Mouse (Mus musculus): ENCODE data around the gene Rap1a. TPM values are rescaled to one million over a fixed set of nuclear protein-coding genes. Genes with fewer than 3 reads are reported as not detected.
A peak's percentile ranks its signal among the peaks of the same experiment; 100 is the strongest.

Rap1a gene
- total RNA-seq, 2 experiments from 2014 or later = 103 to 105 TPM

GRCm38 (mm10) chr3:105726037-105726436 is 75.1 kb downstream of the Rap1a start:
- DNase-seq (ENCODE audit: low spot score) = no peak
- intact Hi-C loops (cut with DNase I) = loop anchor here (1.0 to 2.0 kb wide), 3 partner anchors 39 to 173 kb away; partner anchors contain the start of gene Ddx20

GRCm38 (mm10) chr3:105722510-105722909 is 78.6 kb downstream of the Rap1a start:
- intact Hi-C loops (cut with DNase I) = no loop called here
- no peak for DNase-seq (ENCODE audit: low spot score)

- intact Hi-C loops (cut with DNase I) = no loop called here
- no peak for DNase-seq (ENCODE audit: low spot score)
These were observed 79.4 kb downstream of the Rap1a start for GRCm38 (mm10) chr3:105721681-105722201.

GRCm38 (mm10) chr3:105720514-105720913 is 80.6 kb downstream of the Rap1a start:
- no peak for DNase-seq (ENCODE audit: low spot score)
- intact Hi-C loops (cut with DNase I) = no loop called here

GRCm38 (mm10) chr3:105719979-105720378 is 81.2 kb downstream of the Rap1a start:
- DNase-seq (ENCODE audit: low spot score) = no peak
- intact Hi-C loops (cut with DNase I) = no loop called here

GRCm38 (mm10) chr3:105718746-105719145 is 82.4 kb downstream of the Rap1a start:
- no peak for DNase-seq (ENCODE audit: low spot score)
- intact Hi-C loops (cut with DNase I) = no loop called here

- intact Hi-C loops (cut with DNase I) = no loop called here
- DNase-seq (ENCODE audit: low spot score) = no peak
These were observed 83.1 kb downstream of the Rap1a start for GRCm38 (mm10) chr3:105717856-105718555.

GRCm38 (mm10) chr3:105716353-105717000 is 84.7 kb downstream of the Rap1a start:
- DNase-seq (ENCODE audit: low spot score) = no peak
- intact Hi-C loops (cut with DNase I) = no loop called here

- DNase-seq (ENCODE audit: low spot score) = no peak
- intact Hi-C loops (cut with DNase I) = no loop called here
These were observed 86.3 kb downstream of the Rap1a start for GRCm38 (mm10) chr3:105714820-105715167.

GRCm38 (mm10) chr3:105714091-105714819 is 86.9 kb downstream of the Rap1a start:
- intact Hi-C loops (cut with DNase I) = no loop called here
- no peak for DNase-seq (ENCODE audit: low spot score)

- DNase-seq (ENCODE audit: low spot score) = no peak
- intact Hi-C loops (cut with DNase I) = no loop called here
These were observed 88.3 kb downstream of the Rap1a start for GRCm38 (mm10) chr3:105712827-105713226.

GRCm38 (mm10) chr3:105711741-105712140 is 89.4 kb downstream of the Rap1a start:
- intact Hi-C loops (cut with DNase I) = no loop called here
- peak; percentile 70 for DNase-seq (ENCODE audit: low spot score)

GRCm38 (mm10) chr3:105710246-105710645 is 90.9 kb downstream of the Rap1a start:
- intact Hi-C loops (cut with DNase I) = no loop called here
- DNase-seq (ENCODE audit: low spot score) = no peak

- intact Hi-C loops (cut with DNase I) = no loop called here
- DNase-seq (ENCODE audit: low spot score) = no peak
These were observed 93.5 kb downstream of the Rap1a start for GRCm38 (mm10) chr3:105707590-105707989.

- intact Hi-C loops (cut with DNase I) = no loop called here
These were observed 94.6 kb downstream of the Rap1a start for GRCm38 (mm10) chr3:105706366-105707020.

GRCm38 (mm10) chr3:105705561-105705960 is 95.6 kb downstream of the Rap1a start:
- intact Hi-C loops (cut with DNase I) = no loop called here
- no peak for DNase-seq (ENCODE audit: low spot score)

More at GRCm38 (mm10) chr3:105706366-105707020, 94.6 kb downstream of the Rap1a start:
- no peak for DNase-seq (ENCODE audit: low spot score)

- intact Hi-C loops (cut with DNase I) = no loop called here
- DNase-seq (ENCODE audit: low spot score) = no peak
These were observed 96.0 kb downstream of the Rap1a start for GRCm38 (mm10) chr3:105705061-105705549.

- intact Hi-C loops (cut with DNase I) = no loop called here
- DNase-seq (ENCODE audit: low spot score) = peak; percentile 82
These were observed 96.8 kb downstream of the Rap1a start, which contains the start of gene Inka2 for GRCm38 (mm10) chr3:105704031-105705008. Gene Inka2 (plus strand): TSS chr3:105704599.

GRCm38 (mm10) chr3:105703571-105703970 is 97.6 kb downstream of the Rap1a start:
- DNase-seq (ENCODE audit: low spot score) = no peak
- intact Hi-C loops (cut with DNase I) = no loop called here

Data from heart, postnatal 25 days (tissue).